Mouse (Mus musculus): ENCODE data around the gene Nup54. TPM values are rescaled to one million over a fixed set of nuclear protein-coding genes. Genes with fewer than 3 reads are reported as not detected.

Gene Nup54
- total RNA-seq, 2 experiments from 2014 or later = 25.6 to 29.5 TPM

DNA sequence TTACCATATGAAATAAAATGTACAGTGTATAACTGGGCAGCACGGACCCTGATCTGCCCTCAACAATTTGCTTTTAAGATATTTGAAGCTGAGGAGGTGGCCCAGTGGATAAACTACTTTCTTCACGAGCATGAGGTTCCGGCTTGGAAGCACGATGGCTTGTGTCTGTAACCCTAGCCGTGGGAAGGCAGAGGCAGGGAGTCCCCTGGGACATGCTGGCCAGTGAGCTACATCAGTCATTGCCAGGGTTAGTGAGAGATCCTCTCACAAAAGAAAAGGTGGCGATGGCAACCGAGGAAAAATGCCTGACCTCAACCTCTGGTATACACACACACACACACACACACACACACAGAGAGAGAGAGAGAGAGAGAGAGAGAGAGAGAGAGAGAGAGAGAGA lies 51.3 kb downstream of the Nup54 start:
- intact Hi-C loops (cut with DNase I) = no loop called here
- DNase-seq (ENCODE audit: low spot score in 2 of 2) = no peak

DNA sequence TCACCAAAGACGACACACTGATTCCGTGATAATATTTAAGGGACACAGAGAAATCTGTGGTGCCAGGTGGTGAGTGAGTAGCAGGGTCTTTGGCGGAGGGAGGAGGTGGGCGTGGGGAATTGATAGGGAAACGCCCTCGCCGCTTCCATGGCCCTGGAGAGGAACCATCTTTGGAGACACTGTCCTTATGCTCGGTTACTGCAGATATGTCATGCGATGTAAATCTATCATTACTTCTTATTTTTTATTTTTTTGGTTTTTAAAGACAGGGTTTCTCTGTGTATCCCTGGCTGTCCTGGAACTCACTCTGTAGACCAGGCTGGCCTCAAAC lies 52.7 kb downstream of the Nup54 start:
- intact Hi-C loops (cut with DNase I) = no loop called here
- no peak for DNase-seq (ENCODE audit: low spot score in 2 of 2)

DNA sequence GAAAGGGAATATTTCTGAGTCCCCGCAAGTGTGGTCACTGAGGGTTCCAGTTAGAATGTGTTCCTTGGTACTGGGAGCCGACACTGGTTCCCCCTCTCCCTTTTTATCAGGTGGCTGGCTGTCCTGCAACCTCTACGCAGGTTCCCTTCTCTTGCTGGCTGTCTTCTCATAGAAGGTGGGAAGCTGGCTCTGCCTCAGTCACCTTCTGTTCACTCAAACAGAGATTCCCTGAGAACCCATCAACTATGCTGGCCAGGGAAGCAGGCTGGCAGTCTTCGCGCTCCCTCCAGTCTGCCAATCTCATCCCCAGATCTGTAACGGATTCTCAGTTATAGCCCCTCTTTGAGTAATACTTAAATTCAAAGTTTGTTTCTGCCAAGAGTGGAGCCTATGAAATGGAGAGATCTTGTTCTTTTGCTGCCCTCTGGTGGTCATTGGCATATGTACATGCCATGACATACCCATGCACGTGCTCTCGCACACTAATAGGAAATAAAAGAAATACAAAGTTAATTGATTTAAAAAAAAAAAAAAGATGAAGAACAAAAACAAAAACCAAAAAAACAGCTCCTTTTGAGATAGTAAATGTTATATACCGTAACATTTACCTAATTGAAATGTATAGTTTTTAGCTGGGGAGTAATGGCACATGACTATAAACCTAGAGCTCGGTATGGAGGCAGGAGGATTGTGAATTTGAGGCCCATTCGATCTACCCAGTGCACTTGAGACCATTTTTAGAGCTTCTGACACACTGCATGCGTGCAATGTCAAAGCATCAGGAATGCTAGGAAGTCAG lies 53.3 kb downstream of the Nup54 start:
- peak; percentile 89 to 91 for DNase-seq (ENCODE audit: low spot score in 2 of 2)
- intact Hi-C loops (cut with DNase I) = loop anchor here (1.0 kb wide), 1 partner anchor 69 kb away; no protein-coding TSS in a partner anchor

DNA sequence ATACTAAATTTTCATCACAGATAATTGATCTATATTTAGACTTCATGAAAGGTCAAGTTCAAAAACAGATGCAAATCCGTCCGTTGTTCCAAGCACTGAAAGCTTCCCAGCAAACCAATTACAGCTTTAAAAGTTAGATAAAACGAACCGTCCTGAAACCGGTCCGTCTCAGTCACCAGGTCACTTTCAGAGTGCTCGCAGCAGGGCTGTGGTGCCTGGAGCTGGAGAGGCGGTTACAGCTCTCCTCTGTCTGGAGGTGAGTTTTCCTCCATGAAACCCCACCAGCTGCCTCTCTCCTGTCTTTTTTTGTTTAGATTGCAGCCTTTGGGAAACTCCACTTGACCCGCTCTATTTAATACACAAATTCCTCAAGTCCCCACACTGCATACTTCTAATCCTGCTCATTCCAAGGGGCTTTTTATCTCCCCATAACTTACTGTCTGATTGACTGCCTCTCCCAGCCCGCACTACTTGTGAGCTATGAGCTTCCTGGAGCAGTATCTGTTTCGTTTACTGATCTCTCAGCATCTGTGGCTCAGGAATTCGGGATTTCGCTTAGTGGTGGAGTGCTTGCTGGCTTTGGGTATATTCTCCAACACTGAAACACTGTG lies 58.1 kb downstream of the Nup54 start:
- DNase-seq (ENCODE audit: low spot score in 2 of 2) = no peak
- intact Hi-C loops (cut with DNase I) = no loop called here

DNA sequence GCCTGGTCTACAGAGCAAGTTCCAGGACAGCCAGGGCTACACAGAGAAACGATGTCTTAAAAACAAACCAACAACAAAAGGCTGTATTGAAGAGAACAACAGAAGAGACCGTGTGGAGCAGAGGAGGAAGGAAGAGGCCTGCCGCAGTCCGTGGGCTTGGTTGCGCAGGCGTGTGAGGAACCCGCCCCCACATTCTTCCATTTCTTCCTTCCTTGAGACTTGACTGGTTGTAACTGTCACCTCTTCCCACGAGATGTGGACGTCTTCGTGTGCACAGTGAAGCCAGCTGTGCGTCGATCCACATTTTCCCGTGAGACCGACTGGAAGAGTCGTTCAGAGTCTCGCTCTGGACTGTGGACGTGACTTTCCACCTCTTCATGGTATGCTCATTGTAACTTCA lies 59.7 kb downstream of the Nup54 start:
- intact Hi-C loops (cut with DNase I) = no loop called here
- no peak for DNase-seq (ENCODE audit: low spot score in 2 of 2)

DNA sequence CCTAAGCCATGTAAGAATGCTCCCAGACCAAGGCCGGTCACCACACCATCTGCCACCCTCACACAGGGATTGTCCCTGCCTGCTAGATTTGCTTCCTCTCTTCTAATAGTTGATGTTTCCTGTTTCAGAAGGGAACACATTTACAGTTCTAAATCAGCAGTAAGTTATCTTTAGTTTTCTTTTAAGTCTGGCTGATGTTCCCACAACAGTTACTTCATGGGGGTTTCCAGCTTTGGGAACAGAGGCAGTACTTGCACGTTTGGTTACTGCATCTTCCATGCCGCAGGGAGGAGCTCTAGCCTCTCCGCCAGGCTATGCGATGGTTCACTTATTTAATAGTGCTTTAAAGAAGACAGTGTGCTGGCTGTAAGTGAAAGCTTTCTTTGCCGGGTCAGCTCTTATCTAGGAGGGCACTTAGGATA lies 60.3 kb downstream of the Nup54 start:
- intact Hi-C loops (cut with DNase I) = no loop called here
- no peak for DNase-seq (ENCODE audit: low spot score in 2 of 2)

DNA sequence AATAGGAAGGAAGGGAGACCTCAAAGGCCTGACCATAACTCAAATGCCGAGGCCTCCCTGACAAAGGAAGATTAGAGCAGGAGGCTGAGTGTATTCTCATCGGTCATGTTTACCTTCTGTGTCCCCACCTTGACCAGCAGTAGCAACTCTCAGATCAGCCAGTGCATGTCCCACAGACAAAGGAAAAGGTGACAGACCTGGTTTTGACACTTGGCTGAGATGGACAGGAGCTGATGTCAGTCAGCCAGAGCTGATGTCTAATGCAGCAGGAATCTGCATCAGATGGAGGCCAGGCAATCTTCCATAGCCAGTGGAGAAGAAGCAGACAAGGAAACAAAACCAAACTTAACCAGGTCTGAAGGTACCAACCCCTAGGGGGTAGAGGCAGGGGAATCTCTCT lies 62.4 kb downstream of the Nup54 start:
- intact Hi-C loops (cut with DNase I) = no loop called here
- DNase-seq (ENCODE audit: low spot score in 2 of 2) = no peak

DNA sequence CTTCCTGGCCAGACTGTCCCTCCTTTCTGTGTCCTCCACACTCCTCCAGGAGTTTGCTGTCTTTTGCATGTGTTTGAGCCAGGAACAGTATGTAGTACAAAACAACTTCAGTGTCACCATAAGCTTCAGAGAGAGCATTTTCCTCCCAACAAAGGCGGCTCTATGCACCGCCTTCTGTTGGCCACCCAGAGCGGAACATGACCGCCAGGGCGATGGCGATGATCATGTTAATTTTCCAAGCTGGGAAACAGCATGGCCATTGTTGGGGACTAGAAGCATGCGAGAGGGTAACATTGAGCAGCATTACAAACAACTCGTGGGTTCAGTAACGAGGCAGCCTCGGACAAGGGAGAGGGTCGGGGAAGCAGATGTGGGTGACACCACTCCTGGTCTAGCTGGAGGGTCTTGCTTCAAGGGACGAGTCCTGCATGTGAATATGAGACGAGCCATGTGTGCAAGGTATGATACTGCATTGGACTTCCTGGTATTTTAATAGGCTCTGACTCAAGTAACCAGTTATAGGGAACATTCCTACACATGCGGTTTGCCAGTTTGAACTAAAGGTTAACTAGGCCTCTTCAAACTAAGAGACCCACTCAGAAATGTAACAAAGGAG lies 63.5 kb downstream of the Nup54 start:
- intact Hi-C loops (cut with DNase I) = no loop called here
- no peak for DNase-seq (ENCODE audit: low spot score in 2 of 2)

DNA sequence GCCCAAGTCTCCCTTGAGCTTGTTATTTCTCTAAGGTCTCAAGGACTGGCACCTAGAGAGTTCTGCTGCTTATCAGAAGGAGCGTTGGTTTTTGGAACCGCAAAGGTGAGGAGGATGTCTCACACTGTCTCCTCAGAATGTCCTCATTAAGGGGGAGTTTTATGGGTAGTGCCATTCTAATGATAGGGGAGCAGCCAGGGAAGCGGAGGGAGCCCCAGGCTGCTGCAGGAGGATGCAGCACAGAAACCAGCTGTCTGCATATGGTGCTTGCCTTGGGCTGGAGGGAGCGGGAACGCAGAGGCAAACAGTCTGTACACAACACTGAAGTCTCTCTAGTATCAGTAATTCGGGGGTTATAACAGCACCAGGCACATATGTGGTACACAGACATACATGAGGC lies 64.1 kb downstream of the Nup54 start:
- no peak for DNase-seq (ENCODE audit: low spot score in 2 of 2)
- intact Hi-C loops (cut with DNase I) = no loop called here

DNA sequence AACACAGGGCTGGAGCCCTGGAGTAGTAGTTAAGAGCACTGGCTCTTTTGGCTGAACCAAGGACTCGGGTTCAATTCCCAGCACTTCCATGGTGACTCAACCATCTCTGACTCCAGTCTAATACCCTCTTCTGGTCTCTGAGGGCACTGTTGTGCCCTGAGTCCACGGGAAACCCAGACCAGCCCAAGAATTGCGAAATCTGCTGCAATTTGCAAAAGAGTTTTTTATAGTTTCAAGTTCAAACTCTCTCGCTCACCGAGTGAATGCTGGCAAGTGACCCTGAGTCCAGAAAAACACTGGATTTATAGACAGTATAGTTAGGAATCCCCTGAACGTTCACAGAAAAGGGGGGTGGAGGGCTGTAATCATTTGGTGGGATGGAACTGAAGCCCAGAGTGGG lies 64.6 kb downstream of the Nup54 start:
- intact Hi-C loops (cut with DNase I) = no loop called here
- no peak for DNase-seq (ENCODE audit: low spot score in 2 of 2)

DNA sequence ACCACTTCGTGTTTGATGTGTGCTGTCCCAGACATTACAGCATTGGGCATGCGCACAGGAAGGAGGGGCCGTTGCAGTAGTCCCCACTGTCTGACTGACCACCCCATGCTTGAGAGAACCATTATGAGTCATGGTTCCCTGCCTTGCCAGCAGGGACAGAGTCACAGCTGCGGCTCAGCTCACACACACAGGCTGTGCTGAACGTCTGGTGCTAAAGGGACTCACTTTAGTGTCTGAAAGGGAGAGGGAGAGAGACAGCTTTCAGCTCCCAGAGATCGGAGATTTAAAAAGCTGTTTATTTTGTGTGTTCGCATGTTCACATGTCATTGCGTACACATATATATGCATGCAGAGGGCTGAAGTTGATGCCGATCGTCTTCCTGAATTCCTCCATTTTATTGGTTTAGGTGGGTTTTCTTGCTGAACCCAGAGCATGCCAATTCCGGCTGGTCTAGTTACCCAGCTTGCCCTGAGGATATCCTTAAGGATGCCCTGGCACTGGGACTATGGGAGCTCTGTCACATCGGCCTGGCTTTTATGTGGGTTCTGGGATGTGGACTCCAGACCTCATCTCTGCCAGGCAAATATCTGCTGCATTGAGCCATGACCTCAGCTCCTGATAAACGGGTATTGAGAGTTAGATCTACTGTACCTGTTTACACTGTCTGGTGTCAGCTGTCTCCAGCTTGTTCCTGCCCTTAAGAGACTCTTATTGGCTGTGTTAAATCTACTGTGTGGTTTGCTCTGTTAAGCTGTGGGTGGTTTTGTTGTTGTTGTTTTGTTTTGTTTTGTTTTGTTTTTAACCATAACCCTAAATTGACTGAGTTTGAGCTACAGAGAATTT lies 65.6 kb downstream of the Nup54 start:
- intact Hi-C loops (cut with DNase I) = no loop called here
- peak; percentile 55 to 72 for DNase-seq (ENCODE audit: low spot score in 2 of 2)

DNA sequence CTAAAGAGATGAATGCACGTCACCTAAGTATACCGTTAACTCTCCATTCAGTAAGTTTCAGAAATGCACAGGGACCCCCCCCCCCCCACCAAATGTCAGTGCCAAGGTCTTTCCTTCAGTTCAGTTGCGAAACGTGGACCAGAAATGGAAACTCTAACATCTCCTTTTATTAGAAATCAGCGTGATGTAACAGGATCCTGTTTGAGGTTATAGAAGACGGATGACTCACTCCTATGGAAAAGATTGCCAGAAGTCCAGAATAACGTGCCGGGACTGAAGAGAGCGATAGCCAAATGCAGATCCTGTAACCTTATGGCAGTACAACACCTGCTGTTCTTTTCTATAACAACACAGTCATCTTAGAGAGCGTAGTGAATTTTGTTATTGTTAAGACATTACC lies 66.6 kb downstream of the Nup54 start:
- DNase-seq (ENCODE audit: low spot score in 2 of 2) = no peak
- intact Hi-C loops (cut with DNase I) = no loop called here

DNA sequence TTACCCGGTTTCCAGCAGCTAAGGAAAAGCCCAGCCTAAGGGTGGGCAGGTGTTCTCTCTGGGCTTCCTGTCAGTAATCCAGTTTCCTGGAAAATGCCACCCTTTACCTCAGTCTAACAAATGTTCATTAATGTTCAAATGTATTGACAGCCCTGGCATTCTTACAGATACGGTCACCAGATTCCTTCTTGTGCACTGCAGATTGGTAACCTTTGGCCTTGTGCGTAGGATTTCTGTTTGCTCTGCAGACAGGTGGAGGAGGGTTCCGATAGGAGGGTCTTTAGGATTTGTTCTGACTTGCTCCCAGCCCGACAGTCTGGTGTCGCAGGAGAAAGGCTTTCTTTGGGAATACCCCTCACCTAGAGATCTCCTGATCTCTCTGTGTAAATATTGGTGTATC lies 68.5 kb downstream of the Nup54 start:
- intact Hi-C loops (cut with DNase I) = no loop called here
- no peak for DNase-seq (ENCODE audit: low spot score in 2 of 2)

Small RNA genes lying within 50 kb of the gene (microRNA-seq; reads per million reads assigned to microRNA genes)
- 0 reads per million in 2 experiments for gene Mir6415

Other genes starting within 250 kb of the Nup54 start
- not detected for gene U90926, start 219.8 kb downstream of the Nup54 start, total RNA-seq (2021)
- 1 to 10 TPM in 1 of 2 experiments, under 1 TPM in 1; 0.23 to 1.0 TPM for gene Ppef2, start 178.9 kb downstream of the Nup54 start, total RNA-seq (2021)
- gene Naaa, start 157.0 kb downstream of the Nup54 start, total RNA-seq (2021) = 10 to 100 TPM; 26.6 to 30.7 TPM
- gene Sdad1, start 124.7 kb downstream of the Nup54 start, total RNA-seq (2021) = 10 to 100 TPM; 18.6 to 20.2 TPM
- not detected for gene Cxcl9, start 107.1 kb downstream of the Nup54 start, total RNA-seq (2021)
- 10 to 100 TPM; 10.2 to 11.8 TPM for gene Art3, start 103.4 kb downstream of the Nup54 start, total RNA-seq (2021)
- not detected for gene Cxcl10, start 86.3 kb downstream of the Nup54 start, total RNA-seq (2021)
- gene Scarb2, start 71.6 kb upstream of the Nup54 start, total RNA-seq (2021) = 10 to 100 TPM; 81.8 to 82.3 TPM
- gene Fam47e, start 119.8 kb upstream of the Nup54 start, total RNA-seq (2021) = under 1 TPM in 1 of 2 experiments, not detected in 1; 0.49 TPM
- 1 to 10 TPM in 1 of 2 experiments, under 1 TPM in 1; 0.59 to 1.2 TPM for gene Stbd1, start 167.8 kb upstream of the Nup54 start, total RNA-seq (2021)
- gene Ccdc158, start 240.1 kb upstream of the Nup54 start, total RNA-seq (2021) = under 1 TPM; 0.21 to 0.55 TPM
- 1 to 10 TPM; 4.0 to 6.4 TPM for gene Shroom3, start 248.2 kb upstream of the Nup54 start, total RNA-seq (2021)